Mouse (Mus musculus) CD4-positive, CD25-positive, alpha-beta regulatory T cell, adult 2 months (primary cell): Measurements from ENCODE around the gene Tnrc18.

Experiments
- DNase-seq: peaks from one replicate; pipeline ENCODE4 v3.0.0-alpha.2; 2012; ENCODE audit warnings: low read depth, low spot score

Gene Tnrc18

DNA sequence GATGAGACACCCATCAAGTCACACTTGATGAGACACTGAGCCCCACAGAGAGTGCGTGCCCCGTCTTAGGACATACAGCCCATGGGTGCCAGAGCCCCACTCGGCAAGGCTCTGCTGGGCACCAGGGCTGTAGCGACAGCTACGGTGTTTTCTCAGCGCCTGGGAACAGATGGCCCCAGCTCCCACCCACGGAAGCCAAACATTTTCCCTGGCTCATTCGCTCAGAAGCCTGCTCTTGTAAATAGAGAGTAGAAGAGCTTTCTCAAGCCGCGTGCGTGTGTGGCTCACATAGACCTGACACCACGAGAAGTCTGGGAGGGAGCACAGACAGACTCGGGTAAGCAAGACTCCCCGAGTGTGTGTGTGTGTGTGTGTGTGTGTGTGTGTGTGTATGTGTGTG lies 125.2 kb downstream of the Tnrc18 start, which contains the start of gene Slc29a4:
Gene Slc29a4, plus strand, starts transcription at position 265 of the 400 bp plus-strand sequence.
- no peak for DNase-seq

- no peak for DNase-seq
These were observed 127.1 kb downstream of the Tnrc18 start for GRCm38 (mm10) chr5:142690343-142690742.

DNA sequence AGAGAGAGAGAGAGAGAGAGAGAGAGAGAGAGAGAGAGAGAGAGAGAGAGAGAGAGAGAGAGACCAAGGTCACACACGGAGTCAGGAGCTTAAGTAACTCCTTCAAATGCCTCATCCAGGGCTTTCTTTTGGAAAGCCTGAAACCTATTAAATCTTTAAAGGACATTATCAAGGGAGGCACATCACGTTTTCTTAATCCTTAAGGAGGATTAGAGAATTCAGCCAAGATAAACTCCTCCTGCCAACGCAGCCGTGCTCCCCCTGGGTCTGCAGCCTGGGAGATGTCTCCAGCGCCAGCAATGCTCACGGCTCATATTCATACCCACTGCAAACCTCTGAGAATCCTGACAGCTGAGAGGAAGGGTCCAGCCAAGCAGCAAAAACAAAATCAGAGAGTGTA lies 128.6 kb downstream of the Tnrc18 start:
- no peak for DNase-seq

- no peak for DNase-seq
These were observed 134.9 kb downstream of the Tnrc18 start for GRCm38 (mm10) chr5:142682529-142682928.

GRCm38 (mm10) chr5:142681911-142682310 lies 135.6 kb downstream of the Tnrc18 start:
- DNase-seq: no peak

DNA sequence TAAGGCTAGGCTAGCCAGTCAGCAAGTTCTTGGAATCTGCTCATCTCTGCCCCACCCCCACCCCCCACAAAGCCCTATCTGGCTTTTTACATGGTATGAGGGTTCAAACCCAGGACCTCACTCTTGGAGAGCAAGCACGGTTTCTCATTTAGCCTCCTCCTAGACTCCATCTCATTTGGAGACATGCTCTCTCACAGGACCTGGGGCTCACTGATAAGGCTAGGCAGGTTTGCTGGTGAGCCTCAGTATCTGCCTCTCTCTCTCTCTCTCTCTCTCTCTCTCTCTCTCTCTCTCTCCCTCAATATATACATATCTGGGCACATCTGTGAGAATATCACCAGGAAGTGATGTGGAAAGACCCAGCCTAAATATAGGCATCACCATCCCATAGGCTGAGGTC lies 138.4 kb downstream of the Tnrc18 start:
- no peak for DNase-seq

- no peak for DNase-seq
These were observed 139.3 kb downstream of the Tnrc18 start for GRCm38 (mm10) chr5:142678141-142678571.
